Mouse (Mus musculus) subcutaneous adipose tissue, adult 2 months (tissue): ENCODE results near the gene Zfp385c. TPM values are rescaled to one million over a fixed set of nuclear protein-coding genes. Genes with fewer than 3 reads are reported as not detected.

Experiments used
- polyA plus RNA-seq: library from polyadenylated mRNA; depleted of rRNA; stranded (reverse); fragments of >200 nt; gene quantifications from 2 replicates; pipeline ENCODE4 v1.2.3, GENCODE M21; 2012; ENCODE audit warnings: low replicate concordance; rRNA removed

Gene Zfp385c
- 0.52 and 2.2 TPM in 2 replicates for polyA plus RNA-seq

DNA sequence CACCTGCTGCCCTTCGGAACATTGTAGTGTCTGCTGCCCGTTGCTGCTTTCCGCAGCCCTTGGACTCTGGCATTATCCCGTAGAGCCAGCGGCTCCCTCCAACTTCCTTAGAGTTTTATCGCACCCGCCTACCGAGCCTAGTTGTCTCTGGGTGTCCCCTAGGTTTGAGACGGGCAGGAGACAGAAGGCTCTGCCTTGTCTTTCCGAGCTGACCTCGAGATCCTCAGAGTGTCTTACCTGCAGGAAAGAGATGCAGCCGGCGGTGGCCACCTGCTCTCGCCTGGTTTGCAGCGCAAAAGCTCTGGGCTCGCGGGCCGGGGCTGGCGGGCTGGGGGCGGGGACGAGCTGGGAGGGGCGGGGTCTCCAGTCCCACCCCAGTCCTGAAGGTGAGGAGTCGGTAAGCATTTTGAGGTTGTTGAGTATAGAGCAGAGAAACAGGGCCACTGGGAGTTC is at the start of gene Zfp385c:
TSS of gene Zfp385c (minus strand) at position 292 of the 453 bp plus-strand sequence.

DNA sequence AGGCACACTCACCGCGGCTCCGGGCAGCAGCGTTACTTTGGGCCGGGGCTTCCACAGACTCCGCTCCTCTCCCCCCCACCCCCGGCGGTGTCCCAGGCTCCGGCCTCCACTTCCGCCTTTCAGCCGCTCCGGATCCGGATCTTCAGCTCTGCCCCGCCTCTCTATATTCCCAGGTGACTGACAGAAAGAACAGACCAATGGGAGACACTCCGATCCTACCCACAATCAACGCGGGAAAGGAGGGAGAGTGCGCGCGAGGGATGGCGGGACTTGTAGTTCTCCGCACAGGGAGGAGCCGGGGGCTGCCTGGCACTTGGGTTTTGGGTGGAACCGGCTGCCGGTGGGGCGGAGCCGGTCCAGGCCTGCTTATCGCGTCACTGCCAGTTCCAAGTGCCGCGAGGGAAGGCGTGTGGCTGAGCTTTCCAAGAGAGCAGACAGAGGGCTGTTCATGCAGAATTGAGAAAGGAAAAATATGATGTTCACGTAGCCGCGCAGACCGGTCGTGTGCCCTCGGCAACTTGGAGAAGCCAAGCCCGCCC is 45.9 kb upstream of the Zfp385c start, which contains the start of gene Rab5c:
TSS of gene Rab5c (minus strand) at position 150 of the 539 bp plus-strand sequence.

DNA sequence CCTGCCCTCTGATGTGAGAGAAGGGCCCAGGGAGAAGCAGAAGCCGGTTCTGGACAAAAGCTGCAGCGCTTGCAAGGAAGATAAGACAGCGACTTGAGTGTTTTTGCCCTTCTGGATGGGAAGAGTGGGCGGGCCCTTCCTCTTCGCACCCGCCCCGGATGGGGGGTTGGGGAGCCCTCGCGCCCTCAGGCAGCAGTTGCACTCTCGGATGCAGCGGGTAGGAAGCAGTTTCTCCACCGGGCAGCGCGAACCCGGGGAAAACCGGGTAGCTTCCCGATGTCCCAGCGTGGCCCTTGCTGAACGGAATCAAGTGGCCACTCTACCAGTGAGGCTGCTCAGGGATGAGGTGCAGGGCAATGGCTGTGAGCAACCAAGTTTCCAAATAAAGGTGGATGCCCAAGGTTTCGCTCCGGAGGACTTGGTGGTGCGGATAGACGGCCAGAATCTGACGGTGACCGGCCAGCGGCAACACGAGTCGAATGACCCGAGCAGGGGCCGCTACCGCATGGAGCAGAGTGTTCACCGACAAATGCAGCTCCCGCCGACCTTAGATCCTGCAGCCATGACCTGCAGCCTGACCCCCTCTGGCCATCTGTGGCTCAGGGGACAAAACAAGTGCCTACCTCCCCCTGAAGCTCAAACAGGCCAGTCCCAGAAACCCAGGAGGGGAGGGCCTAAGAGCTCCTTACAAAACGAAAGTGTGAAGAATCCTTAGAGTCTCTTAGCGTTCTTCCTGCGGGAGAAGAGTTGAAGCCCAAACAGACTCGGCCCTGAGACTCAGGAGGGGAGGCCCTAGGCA is 21.7 kb upstream of the Zfp385c start, which contains the start of gene Hspb9:
TSS of gene Hspb9 (plus strand) at position 116 of the 799 bp plus-strand sequence.

DNA sequence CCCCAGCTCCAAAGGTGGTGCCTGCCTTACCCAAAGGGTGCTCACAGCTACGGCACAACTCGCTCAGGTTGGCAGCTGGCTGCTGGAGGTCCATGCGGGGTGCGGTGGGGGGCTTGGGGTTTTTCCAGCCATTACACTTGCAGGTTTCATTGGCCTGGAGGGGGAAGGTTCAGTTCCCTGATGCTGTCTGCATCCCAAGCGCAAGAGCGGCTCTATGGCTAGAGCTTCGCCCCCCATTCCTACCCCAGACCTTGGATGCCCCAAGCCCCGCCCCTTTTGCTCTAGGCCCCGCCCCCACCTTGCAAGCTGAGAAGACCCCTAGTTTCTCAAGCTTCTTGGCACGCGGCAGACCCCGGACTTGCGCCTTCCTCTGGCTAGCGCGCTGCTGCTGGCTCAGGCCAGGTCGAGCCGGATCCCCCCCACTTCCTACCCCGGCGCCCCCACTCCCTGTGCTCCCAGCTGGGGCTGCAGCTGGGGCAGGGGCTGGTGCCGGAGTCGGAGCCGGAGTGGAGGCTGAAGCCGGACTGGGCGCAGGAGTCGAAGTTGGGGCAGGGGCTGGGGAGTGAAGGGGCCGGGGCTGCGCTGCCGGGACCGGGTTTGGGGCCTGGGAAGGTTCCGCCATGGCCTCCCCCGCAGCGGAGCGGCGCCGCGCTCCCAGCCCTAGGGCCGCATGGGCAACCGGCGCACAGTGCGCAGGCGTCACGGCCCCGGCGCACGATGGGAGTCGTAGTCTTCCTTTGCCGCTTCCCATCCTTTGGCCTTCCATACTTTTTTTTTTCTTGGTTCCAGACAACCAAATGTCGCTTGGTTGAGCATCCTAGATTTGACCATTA is 19.7 kb upstream of the Zfp385c start, which contains the start of gene Kat2a:
TSS of gene Kat2a (minus strand) at position 683 of the 833 bp plus-strand sequence.

DNA sequence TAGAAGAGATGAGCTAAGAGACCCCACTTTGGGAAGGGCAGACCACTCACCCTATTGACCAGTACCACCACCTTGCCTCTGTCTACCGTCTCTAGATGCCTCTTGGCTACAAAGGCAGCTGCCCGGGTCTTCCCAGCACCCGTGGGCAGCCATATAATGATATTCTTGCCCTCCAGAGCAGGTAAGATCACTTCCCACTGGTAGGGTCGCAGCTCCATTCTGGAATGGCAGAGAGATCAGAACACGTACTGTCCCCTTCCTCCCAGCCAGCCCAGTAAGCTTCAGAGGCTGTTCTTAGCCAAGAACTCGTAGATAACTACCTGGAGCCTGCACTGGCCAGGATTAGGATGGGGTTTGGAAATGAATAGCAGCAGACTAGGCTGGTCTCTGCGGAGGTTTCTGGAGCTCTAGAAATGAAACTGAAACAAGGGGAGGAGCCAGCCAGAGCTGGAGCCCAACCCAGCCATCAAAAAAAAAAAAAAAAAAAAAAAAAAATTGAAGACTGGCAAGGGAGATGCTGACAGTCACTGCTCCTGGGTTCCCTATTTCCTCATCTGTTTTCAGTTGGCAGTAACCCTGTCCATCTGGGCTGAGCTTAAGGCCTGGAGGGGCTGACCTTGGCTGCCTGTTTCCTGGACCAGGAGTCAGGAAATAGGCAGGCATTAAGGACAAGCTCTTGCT is 11.7 kb upstream of the Zfp385c start, which contains the start of gene Dhx58:
TSS of gene Dhx58 (minus strand) at position 421 of the 681 bp plus-strand sequence.

DNA sequence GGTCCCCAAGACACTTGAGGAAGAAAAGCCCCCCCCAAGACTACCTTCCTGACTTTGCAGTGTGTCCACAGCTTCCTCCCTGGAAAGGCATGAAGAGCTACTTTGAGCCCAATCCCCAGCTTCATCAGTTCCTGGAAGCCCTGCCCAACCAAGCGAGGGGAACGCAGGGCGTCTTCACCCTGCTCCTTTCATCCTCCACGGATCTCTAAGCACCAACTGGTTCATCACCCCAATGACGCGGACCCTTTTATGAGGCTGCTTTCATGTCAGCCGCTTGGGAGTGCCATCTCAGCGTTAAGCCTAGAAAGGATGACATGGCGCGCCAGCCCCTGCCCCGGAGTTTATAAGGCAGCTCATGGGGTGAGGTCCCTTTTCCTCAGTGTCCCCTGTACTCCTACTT is 72.3 kb downstream of the Zfp385c start, which contains the start of gene Dnajc7:
TSS of gene Dnajc7 (minus strand) at position 187 of the 400 bp plus-strand sequence.

DNA sequence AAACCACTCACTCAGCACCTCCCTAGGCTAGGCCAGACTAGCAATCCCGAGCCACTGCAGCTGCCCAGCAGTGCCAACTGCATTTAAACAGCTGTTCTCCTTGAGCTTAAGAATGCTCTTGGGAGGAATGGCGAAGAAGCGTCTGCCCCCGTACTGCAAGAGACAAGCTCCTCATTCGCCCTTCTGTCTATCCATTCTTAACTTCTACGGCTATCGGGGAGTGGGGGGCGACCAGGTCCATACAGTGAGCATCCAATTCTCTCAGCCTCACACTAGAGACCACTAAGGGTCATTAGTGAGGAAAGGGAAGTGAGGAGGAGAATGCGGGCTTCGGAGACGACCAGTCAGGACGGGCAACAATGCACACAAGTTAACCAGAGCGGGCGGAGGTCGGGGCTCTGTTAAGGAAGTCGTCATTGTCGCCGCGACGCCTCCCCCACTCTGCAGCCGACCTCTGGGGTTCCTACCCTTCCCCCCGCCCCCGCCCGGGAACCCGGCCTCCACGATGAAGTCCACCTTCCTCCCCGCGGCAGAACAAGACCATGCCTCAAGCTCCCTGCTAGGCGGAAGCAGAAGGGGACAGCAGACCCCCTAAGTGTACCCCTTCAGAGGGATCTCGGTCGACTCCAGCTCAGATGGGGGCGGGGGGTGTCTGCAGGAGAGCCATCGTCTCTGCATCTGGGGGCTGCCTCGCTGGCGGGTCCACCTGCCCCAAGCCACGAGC is 73.3 kb downstream of the Zfp385c start, which contains the start of gene Nkiras2:
TSS of gene Nkiras2 (plus strand) at position 484 of the 724 bp plus-strand sequence.

Other genes with a start within 250 kb of the Zfp385c start
- 3.5 and 9.2 TPM in 2 replicates for gene Klhl11, start 219.7 kb downstream of the Zfp385c start, polyA plus RNA-seq
- 867 and 1,359 TPM in 2 replicates for gene Acly, start 164.5 kb downstream of the Zfp385c start, polyA plus RNA-seq
- 1.3 and 1.5 TPM in 2 replicates for gene Ttc25, start 146.8 kb downstream of the Zfp385c start, polyA plus RNA-seq
- 23.0 and 37.9 TPM in 2 replicates for gene Cnp, start 117.6 kb downstream of the Zfp385c start, polyA plus RNA-seq
- gene Nkiras2, start 73.2 kb downstream of the Zfp385c start, polyA plus RNA-seq: 78.7 and 99.3 TPM in 2 replicates
- gene Dnajc7, start 72.3 kb downstream of the Zfp385c start, polyA plus RNA-seq: 40.7 and 54.1 TPM in 2 replicates
- gene Dhx58, start 11.8 kb upstream of the Zfp385c start, polyA plus RNA-seq: 11.7 and 17.3 TPM in 2 replicates
- gene Kat2a, start 20.0 kb upstream of the Zfp385c start, polyA plus RNA-seq: 37.3 and 71.8 TPM in 2 replicates
- not detected in 2 replicates for gene Hspb9, start 21.4 kb upstream of the Zfp385c start, polyA plus RNA-seq
- 253 and 307 TPM in 2 replicates for gene Rab5c, start 45.8 kb upstream of the Zfp385c start, polyA plus RNA-seq
- gene Kcnh4, start 67.5 kb upstream of the Zfp385c start, polyA plus RNA-seq: 0.39 and 1.0 TPM in 2 replicates
- not detected in 2 replicates for gene Hcrt, start 70.5 kb upstream of the Zfp385c start, polyA plus RNA-seq
- 18.3 and 26.9 TPM in 2 replicates for gene Ghdc, start 78.5 kb upstream of the Zfp385c start, polyA plus RNA-seq
- gene Stat5b, start 158.3 kb upstream of the Zfp385c start, polyA plus RNA-seq: 35.6 and 42.3 TPM in 2 replicates
- 46.0 and 63.9 TPM in 2 replicates for gene Stat5a, start 166.9 kb upstream of the Zfp385c start, polyA plus RNA-seq
- gene Stat3, start 247.1 kb upstream of the Zfp385c start, polyA plus RNA-seq: 102 and 167 TPM in 2 replicates